Mouse (Mus musculus): Measurements from ENCODE around the gene Rab8b.
"Not testable (repeated sequence)": the region's sequence is repeated elsewhere in the genome, so short reads cannot be mapped to it uniquely, and the experiment has no call there.

Rab8b gene

DNA sequence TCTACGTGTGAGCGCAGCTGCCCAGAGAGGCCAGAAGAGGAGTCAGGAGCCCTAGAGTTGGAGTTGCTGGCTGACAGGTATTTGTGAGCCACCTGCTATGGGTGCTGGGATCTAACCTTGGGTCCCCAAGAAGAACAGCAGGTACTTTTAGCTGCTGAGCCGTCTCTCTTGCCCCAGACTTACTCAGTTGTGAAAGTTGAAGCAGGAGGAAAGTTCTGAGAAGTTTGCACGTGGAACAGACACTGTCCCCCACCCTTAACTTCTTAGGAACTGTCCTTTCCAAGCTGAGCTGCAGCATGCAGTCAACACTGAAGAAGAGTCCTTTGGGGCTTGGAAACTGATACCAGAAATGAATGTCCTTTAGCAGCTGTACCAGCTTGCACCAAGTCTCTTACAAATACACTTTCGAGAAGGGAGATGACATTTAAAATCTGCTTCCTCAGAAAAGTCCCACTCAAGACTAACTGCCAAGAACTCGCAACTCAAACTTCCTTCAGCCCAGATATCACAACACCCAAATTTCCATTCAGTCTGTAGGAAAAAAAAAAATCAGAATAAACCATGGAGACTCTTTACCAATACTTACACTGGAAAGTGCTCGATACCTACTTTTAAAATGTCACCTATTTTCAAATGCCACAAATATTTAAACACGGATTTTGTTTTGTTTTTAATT is 2.1 kb downstream of the Rab8b start:
- DNase-seq (ENCODE audit: low spot score), result no peak

DNA sequence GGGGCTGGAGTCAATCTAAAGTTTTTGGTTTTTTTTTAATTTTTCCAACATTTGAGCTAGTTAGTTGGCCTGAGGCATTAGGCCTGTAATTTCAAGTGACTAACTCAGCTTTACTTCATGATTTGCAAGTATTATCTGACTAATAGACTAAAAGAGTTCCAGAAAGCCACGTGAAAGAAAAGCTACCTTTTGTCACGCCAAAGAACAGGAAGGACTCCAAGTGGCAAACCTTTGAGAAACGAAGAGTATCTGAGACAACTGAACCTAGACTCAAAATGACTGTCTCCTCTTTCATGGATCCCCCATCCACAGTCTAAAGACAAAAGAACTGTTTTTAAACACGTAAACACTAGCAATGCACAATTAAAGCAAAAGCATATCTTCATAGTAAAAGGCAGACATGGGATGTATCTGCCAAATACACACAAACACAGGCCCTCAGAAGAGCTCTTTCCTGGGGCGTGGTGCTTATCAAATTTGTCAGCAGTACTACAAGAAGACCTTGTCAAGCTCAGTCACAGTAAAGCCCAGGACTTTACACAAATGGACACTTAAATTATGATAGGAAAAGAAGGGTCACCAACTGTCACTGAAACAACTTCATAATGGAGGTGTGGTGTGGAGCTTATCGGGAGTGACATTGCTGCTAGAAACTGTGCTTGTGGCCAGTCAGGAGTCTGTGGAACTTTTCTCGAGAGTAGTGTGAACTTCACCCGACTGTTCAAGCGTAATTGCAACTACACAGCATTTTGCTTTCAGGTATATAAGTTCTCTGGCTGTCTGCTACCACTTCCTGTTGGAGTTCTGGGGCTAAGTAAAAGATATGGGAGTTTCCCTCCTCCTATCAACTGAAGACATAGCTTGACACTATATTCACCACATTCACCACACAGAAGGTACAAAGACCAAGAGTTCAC is 3.4 kb downstream of the Rab8b start:
- DNase-seq (ENCODE audit: low spot score), result no peak

DNA sequence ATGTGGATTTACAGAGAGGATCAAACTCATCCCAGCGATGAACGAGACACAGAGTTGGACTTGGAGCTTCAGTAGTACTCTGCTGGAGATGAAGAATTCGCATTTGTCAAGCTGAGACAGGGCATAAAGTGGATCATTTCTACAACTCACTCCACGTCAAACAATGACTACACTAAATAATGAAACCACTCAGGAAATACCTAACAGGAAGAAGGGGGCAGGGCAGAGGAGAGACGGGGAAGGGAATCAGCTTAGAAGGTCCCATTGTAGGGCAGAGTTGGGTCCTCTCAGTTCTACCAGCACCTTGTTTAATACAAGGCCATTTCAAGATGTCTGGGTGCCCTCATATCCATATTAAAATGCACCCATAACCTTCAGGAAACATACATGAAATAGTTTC is 4.1 kb downstream of the Rab8b start:
- peak; percentile 48 for DNase-seq (ENCODE audit: low spot score)

DNA sequence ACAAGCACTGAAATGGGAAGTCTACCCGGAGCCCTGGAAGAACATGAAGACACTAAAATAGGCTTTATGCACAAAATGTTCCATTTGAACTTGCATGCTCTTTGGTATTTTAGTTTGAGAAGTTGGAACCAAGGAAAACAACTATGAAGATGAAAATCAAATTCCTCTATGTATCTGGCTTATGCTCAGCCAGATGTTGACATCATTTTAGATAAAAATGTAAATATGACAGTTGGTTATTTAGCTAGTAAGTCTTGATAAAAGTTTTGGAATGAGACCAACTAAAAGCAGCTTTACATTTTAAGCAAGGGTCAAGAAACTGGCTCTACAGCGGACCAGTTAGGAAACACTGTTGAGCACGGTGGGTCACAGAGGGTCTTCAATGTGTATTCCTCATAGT is 4.9 kb downstream of the Rab8b start:
- DNase-seq (ENCODE audit: low spot score), result no peak

DNA sequence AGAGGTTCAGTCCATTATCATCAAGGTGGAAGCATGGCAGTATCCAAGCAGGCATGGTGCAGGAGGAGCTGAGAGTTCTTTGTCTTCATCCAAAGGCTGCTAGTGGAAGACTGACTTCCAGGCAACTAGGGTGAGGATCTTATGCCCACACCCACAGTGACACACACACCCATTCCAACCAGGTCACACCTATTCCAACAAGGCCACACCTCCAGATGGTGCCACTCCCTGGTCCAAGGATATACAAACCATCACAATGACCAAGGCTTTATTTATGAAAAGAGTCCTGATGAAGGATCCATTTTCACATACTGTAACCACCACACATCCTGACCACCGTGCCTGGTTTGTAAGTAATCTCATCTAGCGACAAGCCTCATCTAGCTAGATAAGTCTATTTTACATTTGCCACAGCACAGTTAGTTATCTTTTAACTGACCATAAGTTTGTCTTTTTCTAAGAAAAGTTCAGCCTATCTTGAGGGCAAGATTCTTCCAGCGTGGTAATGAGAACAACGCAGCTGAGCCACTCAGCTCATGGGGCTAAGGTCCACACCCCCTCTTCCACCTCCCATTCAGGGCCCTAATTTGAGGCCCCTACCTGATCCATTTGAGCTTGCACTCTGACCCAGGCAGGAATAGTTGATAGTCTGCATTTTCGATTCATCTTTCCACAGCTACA is 6.1 kb downstream of the Rab8b start:
- DNase-seq (ENCODE audit: low spot score), result not testable (repeated sequence)

DNA sequence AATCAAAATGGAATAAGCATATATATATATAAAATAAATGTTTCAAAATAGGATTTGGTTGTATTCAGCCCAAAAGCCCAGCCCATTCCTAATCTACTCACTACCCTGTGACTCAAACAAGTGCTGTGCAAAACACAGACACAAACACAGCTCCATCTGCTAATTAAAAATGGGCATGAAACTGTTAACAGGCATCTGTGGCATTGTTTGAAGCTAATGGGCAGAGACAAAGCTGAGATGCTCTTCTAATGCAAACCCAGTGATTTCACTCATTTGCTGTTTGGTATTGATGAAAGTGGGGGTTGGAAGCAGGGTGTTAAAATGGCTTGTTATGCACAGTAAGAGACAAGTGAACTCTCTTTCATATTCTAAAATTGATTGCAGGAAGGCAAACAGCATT is 7.2 kb downstream of the Rab8b start:
- DNase-seq (ENCODE audit: low spot score), result no peak

DNA sequence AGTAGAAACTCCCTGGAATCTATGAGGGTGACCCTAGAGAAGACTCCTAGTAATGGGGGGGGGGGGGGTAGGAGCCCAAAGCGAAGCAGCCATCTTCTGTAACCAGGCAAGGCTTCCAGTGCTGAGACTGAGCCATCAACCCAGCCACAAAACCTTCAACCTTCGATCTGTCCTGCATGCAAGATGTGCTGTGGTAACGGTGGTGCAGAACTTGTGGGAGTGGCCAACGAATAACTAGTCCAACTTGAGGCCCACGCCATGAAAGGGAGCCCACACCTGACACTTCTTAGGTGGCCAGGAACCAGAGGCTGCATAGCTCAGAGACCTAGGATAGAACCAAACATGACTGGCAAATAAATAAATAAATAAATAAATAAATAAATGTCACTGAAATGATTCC is 8.8 kb downstream of the Rab8b start:
- no peak for DNase-seq (ENCODE audit: low spot score)

DNA sequence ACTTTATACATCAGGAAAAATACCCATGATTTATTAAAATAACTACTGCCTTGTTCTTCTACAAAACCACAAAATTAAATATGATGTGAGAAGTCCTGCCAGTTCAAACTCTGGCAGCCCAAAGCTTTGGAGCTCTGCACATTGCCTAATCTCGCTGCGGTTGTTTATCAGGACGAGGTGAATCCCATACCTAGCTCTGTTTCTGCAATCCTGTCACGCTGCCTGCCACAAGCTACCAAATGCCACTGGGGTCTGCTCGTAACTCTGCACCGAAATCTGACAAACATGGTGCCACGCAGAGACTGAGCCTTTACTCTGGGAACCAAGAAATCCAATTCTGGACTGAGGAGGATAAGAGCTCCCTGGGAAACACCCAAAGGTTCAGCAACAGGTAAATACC is 9.6 kb downstream of the Rab8b start:
- DNase-seq (ENCODE audit: low spot score), result no peak

DNA sequence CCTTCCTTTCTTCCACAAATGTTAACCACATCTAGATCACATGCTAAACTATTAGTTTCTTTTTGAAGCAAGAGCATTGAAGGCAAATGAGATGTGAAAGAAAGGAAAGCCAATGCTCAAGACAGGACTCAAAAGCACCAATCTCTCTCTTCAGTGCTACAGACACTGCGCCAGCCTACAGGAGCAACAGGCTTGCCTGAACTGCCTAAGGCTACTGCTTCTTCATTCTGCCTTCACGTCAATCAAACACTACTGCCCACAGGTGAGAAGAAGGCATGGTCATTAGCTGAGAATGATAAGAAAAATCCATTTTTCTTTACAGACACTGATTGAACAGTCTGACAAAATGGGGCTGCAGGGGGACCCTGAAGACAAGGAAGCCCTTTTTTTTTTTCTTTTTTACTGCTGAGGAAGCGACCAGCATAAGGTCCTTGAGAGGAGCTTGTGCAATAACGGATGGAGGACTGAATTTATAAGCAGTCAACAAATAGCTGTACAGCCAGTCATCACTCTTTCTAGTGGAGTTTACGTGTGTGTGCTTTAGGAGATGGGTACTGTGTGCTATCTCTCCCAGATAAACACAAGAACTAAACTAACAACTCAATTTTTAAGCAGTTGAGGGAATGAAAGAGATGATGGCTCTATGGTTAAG is 11.6 kb downstream of the Rab8b start:
- no peak for DNase-seq (ENCODE audit: low spot score)

DNA sequence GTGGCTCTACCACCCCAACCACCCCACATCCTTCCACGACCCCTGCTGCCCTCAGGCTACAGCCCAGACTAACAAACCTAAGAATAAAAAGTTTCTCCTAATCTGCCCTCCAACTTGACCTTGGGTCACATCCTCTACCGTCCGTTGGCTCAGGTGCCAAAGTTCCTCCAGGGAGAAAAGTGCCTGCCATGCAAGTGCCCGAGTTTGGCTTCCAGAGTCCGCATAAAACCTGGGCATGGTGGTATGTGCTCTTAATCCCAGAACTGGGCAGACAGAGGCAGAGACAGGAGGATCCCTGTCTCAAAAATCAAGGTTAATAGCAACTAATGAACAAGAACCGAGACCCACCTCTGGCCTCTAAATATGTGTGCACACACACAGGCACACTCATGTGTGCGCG is 12.4 kb downstream of the Rab8b start:
- no peak for DNase-seq (ENCODE audit: low spot score)

DNA sequence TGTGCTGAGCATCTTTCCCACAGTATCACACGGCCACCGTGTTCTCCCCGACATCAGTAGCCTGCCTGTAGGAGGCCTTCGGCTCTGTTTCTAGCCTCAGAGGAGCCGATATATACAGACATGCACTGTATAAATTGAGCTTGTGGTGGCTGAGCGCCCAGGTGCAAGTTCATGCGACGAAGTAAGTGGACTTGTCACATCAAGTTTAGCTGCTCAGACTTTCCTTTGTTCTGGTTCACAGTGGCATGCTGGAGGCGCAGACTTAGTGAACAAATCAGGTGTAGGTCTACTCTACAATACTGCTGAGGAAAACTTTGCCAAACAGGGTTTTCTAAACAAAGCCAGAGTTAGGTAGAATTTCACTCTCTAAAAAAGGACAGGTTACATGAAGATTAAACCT is 13.5 kb downstream of the Rab8b start:
- DNase-seq (ENCODE audit: low spot score), result no peak

DNA sequence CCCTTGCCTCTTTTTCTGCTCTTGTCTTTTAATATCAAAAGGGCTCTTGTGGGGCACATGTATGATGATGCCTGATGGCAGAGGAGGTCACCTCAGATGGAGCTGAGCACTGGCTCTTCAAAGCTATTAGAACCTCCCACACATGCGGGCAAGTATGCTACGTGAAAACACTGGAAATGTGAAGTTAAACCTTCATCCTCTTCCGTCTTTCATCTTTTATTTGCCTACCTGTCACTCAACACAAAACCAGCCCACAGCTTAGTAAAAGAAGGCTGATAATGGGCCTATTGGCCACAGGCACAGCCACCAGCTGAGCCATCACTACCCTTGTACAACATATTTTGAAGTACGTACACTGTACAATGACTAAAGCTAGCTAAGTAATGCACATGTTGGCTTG is 20.0 kb downstream of the Rab8b start:
- no peak for DNase-seq (ENCODE audit: low spot score)

DNA sequence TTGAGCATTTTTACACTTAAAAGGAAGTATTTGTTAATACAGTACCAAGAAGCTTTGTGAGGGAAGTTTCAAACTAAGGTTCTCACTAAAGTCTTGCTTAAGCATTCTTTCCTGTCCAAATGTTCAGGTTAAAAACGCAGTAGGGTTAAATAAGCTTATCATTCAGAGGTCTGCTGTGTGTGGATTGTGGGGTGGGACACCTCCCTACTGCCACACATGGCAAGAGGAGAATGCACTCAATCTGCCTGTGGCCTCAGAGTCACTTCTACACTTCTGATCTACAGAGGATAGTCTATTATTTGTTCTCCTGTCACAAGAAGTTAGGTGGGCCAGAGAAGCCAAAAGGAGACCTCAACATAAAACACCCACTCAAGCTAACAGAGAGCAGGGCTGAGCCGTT is 20.4 kb downstream of the Rab8b start:
- no peak for DNase-seq (ENCODE audit: low spot score)

DNA sequence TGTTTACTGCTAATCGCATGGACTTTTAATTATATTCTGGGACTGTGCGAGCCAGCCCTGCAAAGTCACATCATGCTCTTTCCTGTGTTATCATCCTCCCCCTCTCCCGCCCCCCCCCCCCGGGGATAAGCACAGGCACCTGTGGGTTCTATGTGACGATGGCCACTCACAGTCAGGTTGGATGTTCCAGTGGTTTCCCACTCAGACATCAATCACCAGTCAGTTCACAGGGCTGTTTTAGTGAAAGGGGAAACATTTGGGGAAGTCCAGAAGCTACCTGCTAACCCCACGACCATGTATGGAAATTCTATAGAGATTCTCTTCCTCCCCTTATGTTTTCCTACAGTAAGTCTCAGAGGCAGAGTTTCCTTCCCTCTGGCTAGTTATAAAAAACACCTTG is 21.6 kb downstream of the Rab8b start:
- DNase-seq (ENCODE audit: low spot score), result no peak

DNA sequence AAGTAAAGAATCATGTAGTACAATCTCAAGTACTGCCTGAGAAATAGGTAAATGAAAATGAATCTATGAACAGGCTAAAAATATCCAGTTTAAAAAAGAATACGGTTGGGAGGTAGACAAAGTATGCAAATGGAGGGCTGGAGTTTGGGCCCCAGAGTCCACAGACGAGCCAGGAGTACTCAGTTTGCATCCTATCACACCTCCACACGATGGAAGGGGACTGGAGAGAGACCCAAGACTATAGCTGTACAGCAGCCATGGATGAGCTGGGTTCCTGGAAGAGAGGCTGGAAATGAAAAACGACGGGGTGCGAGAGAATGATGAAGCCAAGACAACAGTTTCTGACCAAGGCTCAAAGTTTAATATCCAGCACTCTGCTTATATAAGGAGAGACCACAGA is 22.5 kb downstream of the Rab8b start:
- DNase-seq (ENCODE audit: low spot score), result no peak

DNA sequence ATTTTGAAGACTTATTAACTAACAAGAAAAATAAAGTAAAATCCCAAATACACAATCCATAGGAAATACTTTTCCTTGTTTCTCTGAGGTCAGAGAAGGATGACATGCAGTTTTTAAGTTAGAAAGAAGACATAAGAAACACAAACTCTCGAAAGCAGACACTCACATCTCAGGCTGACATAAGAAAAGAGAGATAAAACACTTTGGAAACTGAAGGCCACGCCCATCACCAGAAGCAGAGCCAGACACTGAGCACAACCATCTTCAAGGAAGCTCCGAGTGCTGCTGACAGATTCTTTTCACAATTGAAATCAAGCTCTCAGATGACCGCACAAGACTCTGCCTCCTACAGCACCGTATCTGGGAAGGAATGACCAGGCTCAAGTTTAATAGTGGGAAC is 23.5 kb downstream of the Rab8b start:
- DNase-seq (ENCODE audit: low spot score), result no peak

DNA sequence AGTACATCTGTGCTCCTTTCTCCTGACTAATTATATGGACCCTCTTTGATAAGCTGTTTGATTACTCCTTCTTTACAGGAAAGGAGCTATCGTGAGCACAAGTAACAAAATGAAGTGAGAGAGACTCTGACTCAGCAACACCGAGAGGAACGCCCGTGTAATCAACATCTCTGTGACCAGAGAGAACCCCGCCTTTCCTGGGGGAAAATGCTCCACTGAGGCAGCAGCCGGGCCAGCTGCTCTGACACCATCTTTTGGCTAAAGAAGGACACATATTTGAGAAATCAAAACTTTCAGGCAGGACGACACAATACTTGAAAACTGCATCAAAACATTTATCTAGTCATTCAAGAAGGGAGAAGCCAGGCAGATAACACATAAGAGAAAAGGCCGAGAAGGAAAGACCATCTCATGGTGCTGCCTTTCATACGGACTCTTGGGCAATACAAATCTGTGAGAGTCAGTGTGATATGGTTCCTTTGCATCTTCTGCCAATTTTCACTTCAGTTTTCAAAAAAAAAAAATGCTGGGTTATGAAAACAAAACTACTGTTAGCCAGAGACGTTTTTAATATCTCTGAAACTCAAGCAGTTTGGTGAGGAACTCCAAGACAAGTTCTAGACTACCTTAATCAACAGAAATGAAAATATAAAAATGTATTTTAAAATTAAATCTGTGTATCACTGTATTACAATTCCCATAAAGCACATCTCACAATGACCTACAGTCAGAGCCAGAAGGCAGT is 24.3 kb downstream of the Rab8b start:
- DNase-seq (ENCODE audit: low spot score), result no peak

DNA sequence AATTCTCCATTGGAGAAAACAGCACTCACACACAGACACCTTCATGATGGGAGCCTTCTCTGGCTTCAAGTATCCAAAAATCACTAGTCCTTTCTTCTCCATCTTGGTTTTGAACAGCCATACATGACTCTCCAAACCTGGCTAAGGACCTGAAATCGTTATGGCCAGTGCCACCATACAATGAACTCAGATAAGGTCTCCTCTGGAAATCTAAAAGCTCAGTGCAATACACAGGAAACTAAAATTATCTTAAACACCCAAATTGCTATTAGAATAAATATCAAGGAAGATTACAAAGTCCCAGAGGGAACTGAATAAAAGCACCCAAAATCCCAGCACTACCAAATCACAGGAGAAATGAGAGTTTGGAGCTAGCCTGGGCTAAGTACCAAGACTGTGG is 25.1 kb downstream of the Rab8b start:
- DNase-seq (ENCODE audit: low spot score), result no peak

DNA sequence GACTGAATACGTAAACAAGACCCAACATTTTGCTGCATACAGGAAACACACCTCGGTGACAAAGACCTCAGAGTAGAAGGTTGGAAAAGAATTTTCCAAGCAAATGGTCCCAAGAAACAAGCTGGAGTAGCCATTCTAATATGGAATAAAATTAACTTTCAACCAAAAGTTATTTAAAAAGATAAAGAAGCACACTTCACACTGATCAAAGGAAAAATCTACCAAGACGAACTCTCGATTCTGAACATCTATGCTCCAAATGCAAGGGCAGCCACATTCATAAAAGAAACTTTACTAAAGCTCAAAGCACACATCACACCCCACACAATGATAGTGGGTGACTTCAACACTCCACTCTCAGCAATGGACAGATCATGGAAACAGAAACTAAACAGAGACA is 27.0 kb downstream of the Rab8b start:
- not testable (repeated sequence) for DNase-seq (ENCODE audit: low spot score)

DNA sequence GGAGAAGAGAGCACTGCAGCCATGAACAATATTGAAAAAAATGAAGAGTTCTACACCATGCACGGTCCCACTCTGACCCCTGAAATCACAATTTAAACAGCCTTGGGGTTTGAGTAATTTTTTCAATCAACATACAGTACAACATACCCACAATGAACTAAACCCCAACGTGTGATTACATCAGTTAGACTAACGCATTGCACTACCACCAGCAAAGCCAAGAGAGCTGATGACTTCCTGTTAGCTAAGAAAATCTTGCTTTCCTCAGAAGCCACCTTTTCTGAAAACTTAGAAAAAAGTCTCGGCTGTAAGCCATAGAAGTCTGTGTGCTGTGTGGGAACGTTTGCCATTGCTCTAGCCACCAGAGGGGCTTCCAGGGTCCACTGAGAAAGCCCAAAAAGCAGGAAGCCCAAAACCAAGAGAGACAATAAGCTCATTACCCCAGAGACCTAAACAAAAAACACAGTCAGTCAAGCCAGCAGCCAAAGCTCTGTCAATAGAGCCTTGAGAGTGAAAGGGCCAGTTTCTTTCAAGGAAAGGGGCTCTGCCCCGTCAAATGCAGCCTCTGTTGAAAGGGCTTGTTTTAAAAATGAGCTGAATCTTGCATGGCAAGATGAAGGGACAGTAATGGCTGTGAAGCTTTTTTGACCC is 31.4 kb downstream of the Rab8b start:
- no peak for DNase-seq (ENCODE audit: low spot score)

DNA sequence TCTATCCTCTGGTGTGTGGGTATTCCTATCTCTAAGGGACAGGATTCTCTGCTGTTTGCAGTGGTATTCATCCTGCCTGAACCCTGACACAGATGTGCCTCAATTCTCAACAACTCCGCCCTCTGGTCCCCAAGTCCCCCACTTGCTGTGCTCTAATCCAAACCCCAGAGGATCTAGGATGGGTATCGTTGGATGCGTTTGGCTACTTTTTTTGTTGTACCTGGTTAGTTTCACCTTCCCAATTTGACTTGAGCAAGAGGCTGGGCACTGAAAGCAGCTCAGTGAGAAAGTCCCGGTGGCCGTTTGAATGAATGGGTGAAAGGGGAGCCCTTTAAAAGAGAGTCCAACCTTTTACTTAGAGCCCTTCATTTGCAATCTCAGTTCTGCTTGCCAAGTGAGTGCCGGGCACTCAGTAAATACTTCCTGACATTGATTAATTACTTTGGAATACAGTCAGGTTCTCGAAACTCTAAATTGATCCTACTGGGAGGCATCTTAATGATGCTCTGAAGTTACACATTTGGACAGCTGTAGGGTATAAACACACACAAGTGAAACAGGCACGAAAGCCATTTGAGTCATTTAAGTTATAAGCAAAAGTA is 32.1 kb downstream of the Rab8b start:
- DNase-seq (ENCODE audit: low spot score), result no peak
